Mouse (Mus musculus) left cerebral cortex, adult 11 months (tissue): ENCODE data around the gene F830045P16Rik.
A peak's percentile ranks its signal among the peaks of the same experiment; 100 is the strongest.
"Not testable (repeated sequence)": the region's sequence is repeated elsewhere in the genome, so short reads cannot be mapped to it uniquely, and the experiment has no call there.

Source experiments
- DNase-seq: peaks from one replicate; pipeline ENCODE4 v3.0.0; 2022; ENCODE audit warnings: low spot score

The F830045P16Rik gene

DNA sequence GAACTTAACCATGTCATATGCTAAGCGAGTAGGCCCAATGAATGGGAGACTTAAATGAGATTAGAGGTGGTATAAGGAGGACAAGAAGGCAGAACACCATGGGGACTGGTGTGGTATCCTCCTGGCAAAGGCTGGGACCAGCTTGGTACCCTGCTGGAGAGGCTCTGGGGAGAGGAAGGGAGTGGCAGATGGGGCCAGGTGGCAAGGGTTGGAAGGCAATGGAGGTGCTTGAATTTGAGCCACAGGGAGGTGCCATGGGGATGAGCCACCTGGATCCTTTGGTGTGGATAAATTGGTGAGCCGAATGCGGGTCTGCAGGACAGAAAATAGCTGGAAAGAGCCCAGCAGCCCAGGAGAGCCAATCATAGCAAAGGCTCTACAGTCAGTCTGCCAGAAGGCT, 8.5 kb upstream of the F830045P16Rik start:
- DNase-seq: no peak

- no peak for DNase-seq
Observed at GRCm38 (mm10) chr2:129544448-129544847, 8.0 kb upstream of the F830045P16Rik start.

GRCm38 (mm10) chr2:129540036-129540435, 3.6 kb upstream of the F830045P16Rik start:
- DNase-seq: no peak

GRCm38 (mm10) chr2:129539175-129539574, 2.8 kb upstream of the F830045P16Rik start:
- no peak for DNase-seq

DNA sequence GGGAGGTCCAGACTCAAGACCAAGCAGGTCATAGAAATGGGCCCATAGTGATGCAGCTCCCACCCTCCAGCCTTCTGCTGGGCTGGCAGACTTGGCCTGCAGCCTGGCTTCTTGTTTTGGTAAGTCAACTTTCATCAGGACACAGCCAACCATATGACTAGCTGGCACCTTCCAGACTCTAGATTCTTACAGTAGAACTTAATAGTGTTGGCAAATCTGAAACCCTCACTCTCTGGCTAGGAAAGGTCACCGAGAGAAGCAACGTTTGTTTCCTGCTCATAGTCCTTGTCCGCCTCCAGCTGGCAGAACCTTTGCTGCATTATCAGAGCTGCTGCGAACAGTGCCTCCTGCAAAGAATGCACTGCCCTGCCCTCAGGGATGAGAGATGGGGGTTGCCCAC, 1.5 kb upstream of the F830045P16Rik start:
- DNase-seq: no peak

GRCm38 (mm10) chr2:129537360-129537759, 958 bp upstream of the F830045P16Rik start:
- DNase-seq: no peak

- DNase-seq: no peak
Observed at GRCm38 (mm10) chr2:129536926-129537325, 524 bp upstream of the F830045P16Rik start.

GRCm38 (mm10) chr2:129534886-129535591, 1.4 kb downstream of the F830045P16Rik start:
- no peak for DNase-seq

GRCm38 (mm10) chr2:129531890-129532289, 4.5 kb downstream of the F830045P16Rik start:
- DNase-seq: no peak

DNA sequence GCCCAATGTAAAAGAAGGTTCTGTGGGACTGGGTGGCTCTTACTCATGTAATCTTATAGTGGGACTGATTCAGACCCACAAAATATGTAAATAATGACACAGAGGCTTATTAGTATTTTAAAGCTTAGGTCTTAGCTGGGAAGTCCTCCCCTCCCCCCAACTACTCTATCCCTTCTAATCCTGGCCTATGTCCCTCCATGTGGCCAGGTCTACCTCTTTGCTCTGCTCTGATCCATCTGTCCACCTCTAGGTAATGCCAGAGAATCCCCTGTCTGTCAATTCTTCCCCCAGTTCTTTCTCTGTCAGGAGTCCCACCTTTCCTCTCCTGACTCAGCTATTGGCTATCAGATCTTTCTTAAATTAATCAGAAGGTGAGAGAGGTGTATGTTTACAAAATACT, 5.3 kb downstream of the F830045P16Rik start:
- DNase-seq: no peak

DNA sequence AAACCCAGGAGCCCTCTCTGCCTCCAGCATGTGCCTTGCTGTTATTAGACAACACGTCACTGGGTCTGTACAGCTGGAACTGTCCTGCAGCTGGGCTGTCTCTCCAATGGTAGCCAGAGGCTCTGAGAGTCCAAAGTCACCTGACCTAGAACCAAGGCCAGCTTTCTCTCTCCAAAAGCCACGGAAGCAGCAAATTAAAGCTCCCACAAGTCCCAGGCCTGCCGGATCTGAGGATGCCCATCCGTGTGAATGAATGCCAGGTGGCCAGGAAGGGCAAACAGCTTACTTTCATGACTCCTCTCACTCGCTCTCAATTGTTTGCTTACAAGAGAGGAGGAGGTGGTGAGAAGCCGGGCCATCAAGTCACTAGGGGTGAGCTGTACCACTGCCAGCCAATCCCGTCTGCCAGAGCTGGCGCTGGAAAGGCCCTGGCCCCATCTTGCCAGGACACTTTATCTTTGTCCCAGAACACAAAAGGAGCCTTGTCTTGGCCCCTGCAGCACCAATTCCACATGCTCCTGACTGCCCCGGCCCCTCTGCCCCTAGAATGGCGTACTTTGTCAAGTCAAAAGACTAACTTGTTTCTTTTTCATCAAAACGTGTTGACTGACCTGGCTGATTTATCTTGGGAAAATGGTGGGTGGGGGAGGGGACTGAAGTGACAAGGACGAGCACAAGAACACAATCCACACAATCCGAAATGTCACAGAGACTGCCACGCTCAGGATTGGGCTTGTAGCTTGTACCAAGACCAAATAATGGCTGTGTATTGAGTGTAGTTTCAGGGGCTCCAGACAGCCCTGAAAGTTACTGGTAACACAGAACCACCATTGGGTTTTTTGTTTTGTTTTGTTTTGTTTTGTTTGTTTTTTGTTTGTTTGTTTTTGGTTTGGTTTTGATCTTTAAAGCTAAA, 6.8 kb downstream of the F830045P16Rik start:
- DNase-seq: no peak

GRCm38 (mm10) chr2:129527916-129528315, 8.5 kb downstream of the F830045P16Rik start:
- DNase-seq: no peak

DNA sequence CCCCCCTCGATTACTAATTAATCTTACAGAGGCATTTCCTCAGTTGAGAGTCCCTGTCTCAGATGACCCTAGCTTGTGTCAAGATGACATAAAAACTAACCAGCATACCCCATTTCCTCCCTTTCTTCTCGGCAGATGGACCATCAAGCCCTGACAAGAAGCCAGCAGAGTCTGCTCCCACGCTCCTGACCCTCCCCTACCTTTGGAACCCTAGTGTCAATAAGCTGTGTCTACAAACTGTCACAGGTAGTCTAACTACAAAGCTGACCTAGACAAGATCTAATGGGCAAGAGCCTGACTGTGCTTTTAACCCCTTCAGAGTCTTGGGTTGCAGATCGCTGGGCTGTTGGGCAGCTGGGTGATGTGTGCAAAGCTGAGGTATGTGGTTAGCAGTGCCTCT, 10.1 kb downstream of the F830045P16Rik start:
- DNase-seq: no peak

GRCm38 (mm10) chr2:129525644-129526043, 10.8 kb downstream of the F830045P16Rik start:
- no peak for DNase-seq

DNA sequence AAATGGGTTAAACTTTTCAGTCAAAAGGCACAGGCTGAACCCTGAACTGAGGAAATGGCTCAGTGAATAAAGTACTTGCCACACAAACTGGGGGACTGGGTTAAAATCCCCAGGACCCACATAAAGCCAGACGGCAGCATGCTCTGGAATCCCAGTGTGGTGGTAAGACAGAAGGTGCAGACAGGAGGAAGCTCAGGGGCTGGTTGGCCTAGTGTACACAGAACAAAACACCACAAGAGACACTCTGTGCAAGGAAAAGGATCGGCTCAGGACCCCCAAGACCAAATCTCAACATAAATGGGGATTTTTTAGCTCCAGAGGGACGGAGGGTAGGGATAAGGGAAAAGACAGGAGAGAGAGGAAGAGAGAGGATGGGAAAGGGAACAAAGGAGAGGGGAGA, 17.9 kb downstream of the F830045P16Rik start:
- DNase-seq: no peak

GRCm38 (mm10) chr2:129514923-129515920, 21.2 kb downstream of the F830045P16Rik start:
- DNase-seq: no peak

DNA sequence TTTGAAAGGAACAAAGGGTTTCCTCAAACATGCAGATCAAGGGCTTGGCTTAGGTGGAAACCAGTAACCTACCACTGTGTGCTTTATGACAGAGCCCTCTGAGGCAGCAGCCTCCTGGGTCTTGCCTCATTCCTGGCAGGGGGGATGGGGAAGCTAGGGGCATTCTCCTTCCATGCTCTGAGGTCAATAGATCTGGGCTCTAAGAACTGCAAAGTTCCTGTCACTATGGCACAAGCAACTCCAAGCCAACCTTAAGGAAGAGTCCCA, 22.1 kb downstream of the F830045P16Rik start:
- no peak for DNase-seq

- DNase-seq: no peak
Observed at GRCm38 (mm10) chr2:129513546-129514400, 22.6 kb downstream of the F830045P16Rik start.

DNA sequence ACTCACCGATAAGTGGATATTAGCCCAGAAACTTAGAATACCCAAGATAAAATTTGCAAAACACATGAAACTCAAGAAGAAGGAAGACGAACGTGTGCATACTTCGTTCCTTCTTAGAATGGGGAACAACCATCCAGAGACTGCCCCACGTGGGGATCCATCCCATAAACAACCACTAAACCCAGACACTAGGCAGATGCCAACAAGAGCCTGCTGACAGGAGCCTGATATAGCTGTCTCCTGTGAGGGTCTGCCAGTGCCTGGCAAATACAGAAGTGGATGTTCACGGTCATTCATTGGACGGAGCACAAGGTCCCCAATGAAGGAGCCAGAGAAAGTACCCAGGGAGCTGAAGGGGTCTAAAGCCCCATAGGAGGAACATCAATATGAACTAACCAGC, 24.3 kb downstream of the F830045P16Rik start:
- not testable (repeated sequence) for DNase-seq

GRCm38 (mm10) chr2:129502641-129503040, 33.8 kb downstream of the F830045P16Rik start:
- peak; percentile 51 for DNase-seq
